Mouse (Mus musculus): ENCODE data around the gene Usp50.

- TF ChIP-seq CTCF (IDR thresholded peaks at IDR 0.05; ENCODE audit: borderline replicate concordance, insufficient read depth, low read depth, low read length), result no peak
- no peak for TF ChIP-seq POLR2A (IDR thresholded peaks at IDR 0.05; ENCODE audit: borderline replicate concordance, insufficient read depth, low read length)
These were observed 15.1 kb downstream of the Usp50 start for GRCm38 (mm10) chr2:126768194-126768593.
